Mouse (Mus musculus) gastrocnemius, adult 2 months (tissue): ENCODE results near the gene Oxld1. TPM values are rescaled to one million over a fixed set of nuclear protein-coding genes. Genes with fewer than 3 reads are reported as not detected.

Experiments used
- DNase-seq: peaks from one replicate; pipeline ENCODE4 v3.0.0; 2022
- H3K27ac ChIP-seq: fragments of 200-600 bp; 2 replicates; pipeline ENCODE4 v1.8.1; 2022; ENCODE audit warnings: mild to moderate bottlenecking
- H3K4me3 ChIP-seq: fragments of 200-600 bp; 2 replicates; pipeline ENCODE4 v1.8.1; 2022; ENCODE audit warnings: mild to moderate bottlenecking, moderate library complexity
- CTCF ChIP-seq: fragments of 200-600 bp; IDR thresholded peaks from 2 replicates; pipeline ENCODE4 v1.8.1; 2022; ENCODE audit warnings: antibody characterized with exemption, mild to moderate bottlenecking, moderate library complexity
- intact Hi-C: fragments of 180-260 bp; cut with DNase I; formaldehyde crosslinking; loops from one replicate; pipeline ENCODE4 v1.15.1; 2025
- long read RNA-seq, 2 experiments: library from polyadenylated mRNA; stranded (forward); transcript quantifications; one replicate each; pipeline ENCODE4 v2.0.0; 2021
- total RNA-seq, 2 experiments: library from RNA; stranded (reverse); gene quantifications; 2 replicates each; pipeline ENCODE4 v1.2.3; 2021

Oxld1 gene
- 10 to 100 TPM; 19.1 to 31.8 TPM for total RNA-seq
- long read RNA-seq, experiment 1, transcript Oxld1-201 (2 exons, 813 nt): major isoform, 15 of 20 reads
- long read RNA-seq, experiment 1, partial matches to known transcripts: 0 of 20 reads
- long read RNA-seq, experiment 1, other reads (novel, unspliced or antisense): 5 of 20 reads
- long read RNA-seq, experiment 2, transcript Oxld1-201 (2 exons, 813 nt): major isoform, 21 of 31 reads
- long read RNA-seq, experiment 2, partial matches to known transcripts: 8 of 31 reads
- long read RNA-seq, experiment 2, other reads (novel, unspliced or antisense): 2 of 31 reads

GRCm38 (mm10) chr11:120457772-120458751 is at the start of gene Oxld1, which contains the start of gene Ccdc137:
Oxld1 (minus strand) TSS chr11:120458068.
Ccdc137 (plus strand) TSS chr11:120458115.
- no peak for TF ChIP-seq CTCF
- DNase-seq: peak; percentile 86
- Histone ChIP-seq H3K4me3 (peak within 1 kb of the TSS; percentile 98), H3K27ac (peak within 1 kb of the TSS; percentile 94)
- intact Hi-C loops: no loop called here

- intact Hi-C loops: no loop called here
- TF ChIP-seq CTCF: peak; percentile 38
- H3K4me3 ChIP-seq: no peak overlapping the region
- H3K27ac ChIP-seq: no peak overlapping the region
- no peak for DNase-seq
Observed at GRCm38 (mm10) chr11:120506899-120507298, 49.0 kb upstream of the Oxld1 start.

- no peak for DNase-seq
- H3K4me3 ChIP-seq: no peak overlapping the region
- TF ChIP-seq CTCF: no peak
- intact Hi-C loops: no loop called here
- H3K27ac ChIP-seq: no peak overlapping the region
Observed at GRCm38 (mm10) chr11:120505661-120506060, 47.8 kb upstream of the Oxld1 start.

GRCm38 (mm10) chr11:120501701-120502100 is 43.8 kb upstream of the Oxld1 start:
- intact Hi-C loops: no loop called here
- H3K4me3 ChIP-seq: no peak overlapping the region
- TF ChIP-seq CTCF: no peak
- H3K27ac ChIP-seq: no peak overlapping the region
- DNase-seq: no peak

GRCm38 (mm10) chr11:120501018-120501417 is 43.1 kb upstream of the Oxld1 start:
- no peak for DNase-seq
- intact Hi-C loops: no loop called here
- no peak for TF ChIP-seq CTCF
- Histone ChIP-seq H3K27ac (no peak overlapping the region), H3K4me3 (no peak overlapping the region)

- no peak for TF ChIP-seq CTCF
- Histone ChIP-seq H3K4me3 (no peak overlapping the region), H3K27ac (no peak overlapping the region)
- intact Hi-C loops: no loop called here
- no peak for DNase-seq
Observed at GRCm38 (mm10) chr11:120500357-120500756, 42.5 kb upstream of the Oxld1 start.

GRCm38 (mm10) chr11:120499894-120500293 is 42.0 kb upstream of the Oxld1 start:
- intact Hi-C loops: loop anchor here (10.0 kb wide), 1 partner anchor 285 kb away; the partner anchor contains the start of genes Gps1 and Rfng
- no peak for TF ChIP-seq CTCF

GRCm38 (mm10) chr11:120498891-120499290 is 41.0 kb upstream of the Oxld1 start:
- DNase-seq: no peak
- no peak overlapping the region for H3K4me3 ChIP-seq
- H3K27ac ChIP-seq: no peak overlapping the region
- TF ChIP-seq CTCF: no peak
- intact Hi-C loops: loop anchor here (10.0 kb wide), 1 partner anchor 286 kb away; the partner anchor contains the start of genes Gps1 and Rfng

More at GRCm38 (mm10) chr11:120499894-120500293, 42.0 kb upstream of the Oxld1 start:
- no peak overlapping the region for H3K27ac ChIP-seq
- no peak for DNase-seq
- H3K4me3 ChIP-seq: no peak overlapping the region

- Histone ChIP-seq H3K27ac (peak overlapping the region; percentile 28; the same call in 1 of the 2 replicates), H3K4me3 (no peak overlapping the region)
- DNase-seq: no peak
- intact Hi-C loops: loop anchor here (10.0 kb wide), 1 partner anchor 287 kb away; the partner anchor contains the start of genes Gps1 and Rfng
- no peak for TF ChIP-seq CTCF
Observed at GRCm38 (mm10) chr11:120498226-120498625, 40.4 kb upstream of the Oxld1 start.

GRCm38 (mm10) chr11:120497436-120497835 is 39.6 kb upstream of the Oxld1 start:
- TF ChIP-seq CTCF: no peak
- intact Hi-C loops: loop anchor here (10.0 kb wide), 1 partner anchor 287 kb away; the partner anchor contains the start of genes Gps1 and Rfng
- no peak overlapping the region for H3K4me3 ChIP-seq

GRCm38 (mm10) chr11:120493911-120494310 is 36.0 kb upstream of the Oxld1 start:
- intact Hi-C loops: loop anchor here (5.0 to 10.0 kb wide), 2 partner anchors 218 to 291 kb away; partner anchors contain the start of genes Cenpx, Gps1, Lrrc45 and Rfng
- no peak for DNase-seq
- H3K4me3 ChIP-seq: no peak overlapping the region
- H3K27ac ChIP-seq: no peak overlapping the region
- no peak for TF ChIP-seq CTCF

More at GRCm38 (mm10) chr11:120497436-120497835, 39.6 kb upstream of the Oxld1 start:
- DNase-seq: no peak
- H3K27ac ChIP-seq: peak overlapping the region; percentile 28; the same call in 1 of the 2 replicates

GRCm38 (mm10) chr11:120493351-120493750 is 35.5 kb upstream of the Oxld1 start:
- DNase-seq: no peak
- intact Hi-C loops: loop anchor here (5.0 to 10.0 kb wide), 2 partner anchors 219 to 291 kb away; partner anchors contain the start of genes Cenpx, Gps1, Lrrc45 and Rfng
- Histone ChIP-seq H3K4me3 (peak overlapping the region; percentile 92; the same call in 1 of the 2 replicates), H3K27ac (no peak overlapping the region)
- no peak for TF ChIP-seq CTCF
